Mouse (Mus musculus): ENCODE measurements at regions not wholly inside any gene's neighbourhood (a gene's known extent, or its start where the extent isn't known, plus 50 kb on each side); places are given as distances from the start of the nearest gene placed in this dataset.

GRCm38 (mm10) chr5:52982741-52983140, 55.1 kb upstream of the Slc34a2 start:
- H3K4me1 ChIP-seq (replicated peaks; ENCODE audit: low read depth, low read length), result peaks cover 4% of the 10 kb centered on the region
- no peaks in the 10 kb centered on the region for H3K36me3 ChIP-seq (ENCODE audit: insufficient read depth, low read length)
- H3K9me3 ChIP-seq (ENCODE audit: low read length), result no peaks in the 10 kb centered on the region
- H3K27me3 ChIP-seq (ENCODE audit: insufficient read depth, low read length), result peaks cover 10% of the 10 kb centered on the region; the same call in 1 of the 2 replicates
- no peak for TF ChIP-seq NANOG (IDR thresholded peaks at IDR 0.05; ENCODE audit: borderline replicate concordance, low read length)
- TF ChIP-seq CTCF (conservative IDR thresholded peaks at IDR 0.05; ENCODE audit: low read length), result no peak
- no peak for TF ChIP-seq POU5F1 (IDR thresholded peaks at IDR 0.05; ENCODE audit: borderline replicate concordance, low read length)
- H3K4me3 ChIP-seq (replicated peaks; ENCODE audit: low read length), result no peak overlapping the region
